Mouse (Mus musculus): ENCODE measurements at regions not wholly inside any gene's neighbourhood (a gene's known extent, or its start where the extent isn't known, plus 50 kb on each side); places are given as distances from the start of the nearest gene placed in this dataset.

DNA sequence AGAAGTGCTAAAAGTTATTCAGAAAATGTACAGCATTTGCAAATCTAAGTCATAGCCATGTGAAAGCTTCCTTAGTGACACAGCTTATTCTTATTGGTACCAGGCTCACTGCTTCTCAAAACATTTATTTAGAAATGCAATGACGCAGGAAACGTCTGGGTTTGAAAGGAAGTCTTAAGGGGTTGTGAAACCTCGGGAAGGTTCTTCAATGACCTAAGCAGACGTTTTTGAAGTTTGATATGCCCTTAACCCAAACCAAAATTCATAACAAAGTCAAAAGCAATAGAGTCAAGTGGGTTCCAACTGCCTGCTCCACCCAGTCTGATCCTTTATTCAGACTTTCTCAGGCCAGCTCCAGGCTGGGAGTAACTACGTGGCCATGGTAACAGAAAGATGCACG lies 99.2 kb upstream of the Irx5 start:
- no peaks in the 10 kb centered on the region for H3K9me3 ChIP-seq (ENCODE audit: control insufficient read depth, low read length)
- 71% methylated on average over 6 of the region's 6 CpGs for WGBS
- no peak overlapping the region for H3K27ac ChIP-seq
- H3K36me3 ChIP-seq (replicated peaks; ENCODE audit: control insufficient read depth, insufficient read depth): no peaks in the 10 kb centered on the region
- H3K27me3 ChIP-seq (ENCODE audit: control insufficient read depth, insufficient read depth, low read length): no peaks in the 10 kb centered on the region
- H3K4me3 ChIP-seq (replicated peaks; ENCODE audit: low read length): no peak overlapping the region
- DNase-seq (ENCODE audit: low spot score) (no peak), ATAC-seq (ENCODE audit: low FRiP score) (no peak)
- no peak overlapping the region for H3K4me2 ChIP-seq (replicated peaks)
- no peak overlapping the region for H3K9ac ChIP-seq
- H3K4me1 ChIP-seq (replicated peaks; ENCODE audit: control insufficient read depth, insufficient read depth, low read length): no peaks in the 10 kb centered on the region

DNA sequence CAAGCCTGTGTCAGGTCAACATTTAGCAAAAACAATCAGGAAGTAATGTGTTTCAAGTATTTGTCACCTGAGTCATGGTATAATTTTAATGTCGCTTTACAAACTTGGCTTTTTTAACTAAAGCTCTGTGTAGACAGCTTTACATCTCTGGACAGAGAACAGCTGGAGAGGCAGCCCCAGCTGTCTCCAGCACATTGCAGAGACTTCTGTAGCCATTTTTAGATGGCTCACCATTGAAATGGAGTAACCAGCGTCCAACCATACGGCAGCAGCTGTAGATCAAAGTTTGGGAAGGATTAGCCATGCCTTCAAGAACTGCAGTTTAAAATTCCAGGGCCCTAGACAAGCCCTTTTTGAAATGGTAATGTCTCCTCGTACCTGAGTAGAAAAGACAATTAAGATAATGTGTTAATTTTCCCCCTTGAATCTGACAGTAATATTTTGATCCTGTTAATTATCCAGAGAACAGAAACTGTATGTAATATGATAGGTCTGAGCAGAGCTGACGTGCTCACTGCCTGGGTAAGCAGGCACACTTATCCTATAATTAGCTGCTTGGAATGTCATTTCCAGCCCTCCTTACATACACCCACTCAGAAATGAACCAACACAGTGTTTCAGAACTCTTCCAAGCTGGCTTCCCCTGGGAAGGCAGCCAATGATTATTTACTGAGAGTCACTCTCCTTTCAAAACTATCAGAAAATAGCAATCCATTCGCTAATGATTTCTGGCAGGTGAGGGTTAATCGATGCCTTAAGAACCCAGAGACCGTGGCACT lies 104.6 kb upstream of the Irx5 start:
- no peak; the same call in 1 of the 2 replicates for ATAC-seq (ENCODE audit: low FRiP score)
- WGBS: 61% methylated on average over 8 of the region's 8 CpGs

DNA sequence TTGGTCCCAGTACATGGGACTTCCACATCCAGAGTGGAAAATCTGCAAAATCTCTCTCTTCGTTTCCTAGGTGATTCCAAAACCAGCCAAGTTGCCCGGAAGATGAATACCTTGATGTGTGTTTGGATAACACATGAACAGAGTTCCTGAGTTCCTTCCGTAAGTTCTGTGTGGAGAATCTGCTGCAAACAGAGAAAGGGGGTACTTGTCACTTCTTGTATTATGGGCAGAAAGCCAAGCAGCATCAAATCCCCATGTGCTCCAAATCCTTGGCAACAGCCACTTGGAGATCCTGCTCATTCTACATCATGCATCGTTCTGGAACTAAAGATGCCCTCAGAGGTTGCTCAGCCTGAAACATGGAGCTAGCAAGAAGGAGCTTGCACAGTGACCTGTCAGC lies 111.1 kb upstream of the Irx5 start:
- Histone ChIP-seq H3K36me3 (replicated peaks; ENCODE audit: control insufficient read depth, insufficient read depth) (no peaks in the 10 kb centered on the region), H3K4me1 (replicated peaks; ENCODE audit: control insufficient read depth, insufficient read depth, low read length) (no peaks in the 10 kb centered on the region), H3K27me3 (ENCODE audit: control insufficient read depth, insufficient read depth, low read length) (no peaks in the 10 kb centered on the region), H3K9ac (no peak overlapping the region), H3K4me2 (replicated peaks) (no peak overlapping the region), H3K4me3 (replicated peaks; ENCODE audit: low read length) (no peak overlapping the region), H3K9me3 (ENCODE audit: control insufficient read depth, low read length) (no peaks in the 10 kb centered on the region), H3K27ac (no peak overlapping the region)
- WGBS: 74% methylated on average over 4 of the region's 4 CpGs
- DNase-seq (ENCODE audit: low spot score) (no peak), ATAC-seq (ENCODE audit: low FRiP score) (no peak)

More for the DNA sequence above, 104.6 kb upstream of the Irx5 start:
- Histone ChIP-seq H3K4me1 (replicated peaks; ENCODE audit: control insufficient read depth, insufficient read depth, low read length) (no peaks in the 10 kb centered on the region), H3K4me3 (replicated peaks; ENCODE audit: low read length) (no peak overlapping the region), H3K9me3 (ENCODE audit: control insufficient read depth, low read length) (no peaks in the 10 kb centered on the region), H3K27me3 (ENCODE audit: control insufficient read depth, insufficient read depth, low read length) (no peaks in the 10 kb centered on the region), H3K36me3 (replicated peaks; ENCODE audit: control insufficient read depth, insufficient read depth) (no peaks in the 10 kb centered on the region), H3K27ac (no peak overlapping the region), H3K4me2 (replicated peaks) (no peak overlapping the region), H3K9ac (no peak overlapping the region)
- no peak for DNase-seq (ENCODE audit: low spot score)

DNA sequence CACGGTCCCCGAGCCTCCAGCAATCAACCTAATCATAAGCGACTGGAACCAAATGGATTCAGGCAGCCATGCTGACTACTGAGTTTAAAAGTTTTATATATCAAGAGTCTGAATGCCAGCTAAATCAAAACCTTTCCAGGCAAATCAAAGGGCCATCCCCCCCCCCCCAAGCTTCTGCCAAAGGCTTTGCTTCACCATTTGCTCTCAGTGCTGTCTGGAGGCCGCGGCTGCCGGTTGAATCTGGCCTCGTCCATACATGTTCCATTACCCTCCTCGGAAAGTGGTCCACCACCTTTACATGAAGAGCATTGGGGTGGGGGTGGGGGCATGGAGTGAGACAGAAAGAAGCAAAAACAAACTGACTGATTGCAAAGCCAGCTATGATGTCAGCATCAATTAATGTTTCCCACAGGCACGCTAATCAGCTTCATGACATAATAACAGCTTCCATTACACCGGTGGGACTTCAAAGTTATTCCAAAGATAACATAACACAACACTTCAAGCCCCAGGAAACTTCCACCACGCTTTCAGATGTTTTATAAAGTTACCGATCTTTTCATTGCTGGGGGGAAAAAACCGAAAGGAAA lies 116.6 kb upstream of the Irx5 start:
- WGBS: 78% methylated on average over 13 of the region's 13 CpGs
- Histone ChIP-seq H3K27ac (no peak overlapping the region), H3K4me3 (replicated peaks; ENCODE audit: low read length) (no peak overlapping the region), H3K9me3 (ENCODE audit: control insufficient read depth, low read length) (no peaks in the 10 kb centered on the region), H3K9ac (no peak overlapping the region), H3K27me3 (ENCODE audit: control insufficient read depth, insufficient read depth, low read length) (no peaks in the 10 kb centered on the region), H3K4me1 (replicated peaks; ENCODE audit: control insufficient read depth, insufficient read depth, low read length) (no peaks in the 10 kb centered on the region), H3K36me3 (replicated peaks; ENCODE audit: control insufficient read depth, insufficient read depth) (no peaks in the 10 kb centered on the region), H3K4me2 (replicated peaks) (no peak overlapping the region)
- no peak for DNase-seq (ENCODE audit: low spot score)
- no peak for ATAC-seq (ENCODE audit: low FRiP score)

DNA sequence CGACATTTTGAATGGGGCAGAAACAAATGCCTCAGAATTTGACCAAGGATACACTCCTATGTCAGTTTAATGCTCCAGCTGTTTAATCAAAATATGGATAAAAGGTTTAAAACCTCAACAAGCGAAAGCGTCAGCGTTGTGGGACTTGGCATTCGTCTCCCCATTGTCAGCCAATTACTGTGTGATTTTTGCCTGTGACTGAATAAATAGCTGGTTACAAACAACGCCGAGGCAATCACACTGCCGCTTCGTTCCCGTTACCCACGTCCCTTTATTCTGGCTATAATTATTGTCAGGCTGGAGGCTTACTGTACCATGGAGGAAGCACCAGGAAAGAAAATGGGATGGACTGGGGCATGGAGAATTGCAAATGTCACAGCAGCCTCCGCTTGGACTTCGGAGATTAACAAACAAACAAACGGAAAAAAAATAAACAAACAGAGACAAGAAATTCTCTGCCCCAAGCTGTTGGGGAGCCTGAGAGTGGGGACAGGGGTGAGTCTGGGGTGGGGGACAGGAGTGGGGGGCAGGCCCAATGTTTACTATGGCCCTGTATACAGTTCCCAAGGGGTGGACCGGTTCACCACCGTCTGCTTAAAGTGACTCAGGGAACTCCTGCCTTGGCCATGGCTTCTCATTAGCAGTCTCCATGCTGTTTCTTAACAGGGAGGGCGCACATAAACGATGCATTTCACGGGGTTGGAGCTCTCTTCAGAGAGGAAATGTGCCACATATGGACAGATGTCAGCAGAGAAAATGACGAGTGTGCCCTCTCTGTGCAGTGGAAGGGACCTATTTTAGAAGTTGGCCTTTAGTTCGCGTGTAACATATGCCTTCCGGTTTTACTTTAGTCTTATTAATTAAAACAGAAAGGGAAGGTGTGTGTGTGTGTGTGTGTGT lies 125.8 kb upstream of the Irx5 start:
- peak overlapping the region; percentile 45; the same call in 1 of the 2 replicates for H3K27ac ChIP-seq
- peak overlapping the region; percentile 40 for H3K4me2 ChIP-seq (replicated peaks)
- H3K9me3 ChIP-seq (ENCODE audit: control insufficient read depth, low read length): 0 out of 2 replicates have a peak, but pooled peaks cover 8% of the 10 kb centered on the region
- DNase-seq (ENCODE audit: low spot score) (no peak), ATAC-seq (ENCODE audit: low FRiP score) (no peak)
- no peaks in the 10 kb centered on the region for H3K36me3 ChIP-seq (replicated peaks; ENCODE audit: control insufficient read depth, insufficient read depth)
- H3K27me3 ChIP-seq (ENCODE audit: control insufficient read depth, insufficient read depth, low read length): no peaks in the 10 kb centered on the region
- H3K4me3 ChIP-seq (replicated peaks; ENCODE audit: low read length): no peak overlapping the region
- H3K9ac ChIP-seq: 0 out of 2 replicates have a peak overlapping the region, but pooled peaks have one; percentile 3
- peaks cover 14% of the 10 kb centered on the region for H3K4me1 ChIP-seq (replicated peaks; ENCODE audit: control insufficient read depth, insufficient read depth, low read length)
- WGBS: 32% methylated on average over 23 of the region's 23 CpGs

DNA sequence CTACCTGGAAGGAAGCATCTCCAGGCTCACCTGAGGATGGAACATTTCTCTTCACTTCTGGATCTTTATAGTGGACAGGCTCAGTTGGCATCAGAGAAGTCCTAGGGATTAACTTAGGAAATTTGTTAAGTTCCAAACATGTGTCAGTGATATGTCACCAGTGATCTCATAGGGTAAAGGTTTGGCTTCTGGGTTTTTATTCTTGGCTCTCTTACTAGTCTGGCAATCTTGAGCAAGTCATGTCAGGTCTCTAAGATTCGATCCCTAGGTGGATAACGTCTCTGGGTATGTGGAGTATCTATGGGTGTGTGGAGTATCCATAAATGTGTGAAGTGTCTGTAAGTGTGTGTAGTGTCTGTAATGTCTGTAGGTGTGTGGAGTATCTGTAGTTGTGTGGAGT lies 127.9 kb upstream of the Irx5 start:
- H3K9me3 ChIP-seq (ENCODE audit: control insufficient read depth, low read length): 0 out of 2 replicates have a peak, but pooled peaks cover under 1% of the 10 kb centered on the region
- no peaks in the 10 kb centered on the region for H3K36me3 ChIP-seq (replicated peaks; ENCODE audit: control insufficient read depth, insufficient read depth)
- H3K9ac ChIP-seq: no peak overlapping the region
- DNase-seq (ENCODE audit: low spot score) (no peak), ATAC-seq (ENCODE audit: low FRiP score) (no peak)
- H3K4me2 ChIP-seq (replicated peaks): no peak overlapping the region
- 95% methylated on average over 2 of the region's 2 CpGs for WGBS
- no peak overlapping the region for H3K4me3 ChIP-seq (replicated peaks; ENCODE audit: low read length)
- no peaks in the 10 kb centered on the region for H3K27me3 ChIP-seq (ENCODE audit: control insufficient read depth, insufficient read depth, low read length)
- H3K27ac ChIP-seq: no peak overlapping the region
- peaks cover 14% of the 10 kb centered on the region for H3K4me1 ChIP-seq (replicated peaks; ENCODE audit: control insufficient read depth, insufficient read depth, low read length)

DNA sequence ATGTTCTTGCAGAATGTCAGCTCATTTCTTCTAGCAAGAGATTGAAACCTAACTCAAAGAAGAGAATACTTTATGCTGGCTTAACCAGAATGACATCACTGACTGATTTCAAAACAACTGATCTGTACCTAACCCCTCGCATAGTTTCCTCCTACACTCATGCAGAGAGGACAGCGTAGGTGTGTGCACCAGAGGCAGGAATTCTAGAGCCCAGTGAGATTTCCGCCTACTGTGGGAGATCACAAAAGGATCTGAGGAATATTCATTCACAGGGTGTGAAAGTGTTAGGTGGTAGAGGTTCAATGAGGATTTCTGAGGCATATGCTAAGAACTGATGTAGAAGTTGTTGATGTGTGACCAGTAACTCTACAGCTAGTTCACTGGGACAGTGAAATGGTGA lies 132.5 kb upstream of the Irx5 start:
- Histone ChIP-seq H3K4me2 (replicated peaks) (no peak overlapping the region), H3K27me3 (ENCODE audit: control insufficient read depth, insufficient read depth, low read length) (no peaks in the 10 kb centered on the region), H3K4me3 (replicated peaks; ENCODE audit: low read length) (no peak overlapping the region), H3K9me3 (ENCODE audit: control insufficient read depth, low read length) (no peaks in the 10 kb centered on the region), H3K4me1 (replicated peaks; ENCODE audit: control insufficient read depth, insufficient read depth, low read length) (no peaks in the 10 kb centered on the region), H3K27ac (no peak overlapping the region), H3K9ac (no peak overlapping the region), H3K36me3 (replicated peaks; ENCODE audit: control insufficient read depth, insufficient read depth) (no peaks in the 10 kb centered on the region)
- ATAC-seq (ENCODE audit: low FRiP score) (no peak), DNase-seq (ENCODE audit: low spot score) (no peak)
- WGBS: 92% methylated on average over 3 of the region's 3 CpGs

DNA sequence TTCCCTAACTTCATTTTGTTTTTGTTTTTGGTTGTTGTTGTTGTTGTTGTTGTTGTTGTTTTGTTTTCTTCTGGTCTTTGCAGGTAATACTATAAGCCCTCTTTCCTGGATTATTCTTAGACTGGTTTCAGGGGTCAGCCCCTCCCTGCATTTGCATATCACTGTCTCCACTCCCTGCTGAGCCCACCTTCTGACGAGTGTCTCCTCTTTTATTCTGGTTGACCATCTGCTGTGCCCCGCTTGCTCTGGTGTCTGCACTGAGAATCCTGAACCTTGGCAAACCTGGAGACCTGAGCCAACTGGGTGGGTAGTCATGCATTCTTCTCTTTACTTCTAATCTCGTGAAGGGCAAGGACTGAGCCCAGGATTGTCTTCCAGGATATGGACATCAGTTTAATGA lies 134.4 kb upstream of the Irx5 start:
- ATAC-seq (ENCODE audit: low FRiP score): no peak
- no peaks in the 10 kb centered on the region for H3K9me3 ChIP-seq (ENCODE audit: control insufficient read depth, low read length)
- no peak overlapping the region for H3K9ac ChIP-seq
- H3K27ac ChIP-seq: no peak overlapping the region
- H3K4me3 ChIP-seq (replicated peaks; ENCODE audit: low read length): no peak overlapping the region
- WGBS: 46% methylated on average over 3 of the region's 3 CpGs
- H3K36me3 ChIP-seq (replicated peaks; ENCODE audit: control insufficient read depth, insufficient read depth): no peaks in the 10 kb centered on the region
- DNase-seq (ENCODE audit: low spot score): no peak
- no peak overlapping the region for H3K4me2 ChIP-seq (replicated peaks)
- H3K27me3 ChIP-seq (ENCODE audit: control insufficient read depth, insufficient read depth, low read length): no peaks in the 10 kb centered on the region
- no peaks in the 10 kb centered on the region for H3K4me1 ChIP-seq (replicated peaks; ENCODE audit: control insufficient read depth, insufficient read depth, low read length)

DNA sequence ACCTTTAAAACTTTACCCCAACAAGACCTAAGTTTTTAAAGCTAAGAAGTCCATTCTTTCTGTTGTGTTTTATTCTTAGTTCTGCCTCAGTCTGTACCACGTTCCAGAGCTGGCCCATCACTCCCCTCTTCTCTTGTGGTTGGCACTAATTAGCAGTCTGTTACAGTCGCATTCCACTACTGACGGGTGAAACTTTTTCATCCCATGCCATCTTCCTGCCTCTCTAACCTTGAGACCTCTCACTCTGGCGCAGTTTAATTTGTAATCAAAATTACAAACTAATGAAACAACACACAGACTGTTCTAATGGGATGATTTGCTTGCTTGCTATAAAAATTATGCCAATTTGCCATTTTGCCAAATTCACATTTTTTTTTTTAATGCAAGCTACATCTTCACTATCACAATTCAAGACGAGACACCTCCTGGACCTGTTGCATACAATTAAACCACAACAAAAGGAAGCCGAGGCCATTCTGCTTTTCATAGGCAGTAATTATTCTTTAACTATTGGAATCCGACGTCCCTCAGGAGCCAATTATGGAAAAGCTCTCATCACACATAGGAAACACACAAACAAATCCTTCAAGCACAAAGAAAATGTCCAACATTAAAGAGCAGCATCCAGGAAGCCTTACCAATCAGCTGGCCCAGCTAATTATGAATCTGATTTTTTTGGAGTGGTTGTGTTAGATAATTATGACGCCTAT lies 138.1 kb upstream of the Irx5 start:
- ATAC-seq (ENCODE audit: low FRiP score) (no peak), DNase-seq (ENCODE audit: low spot score) (no peak)
- H3K4me3 ChIP-seq (replicated peaks; ENCODE audit: low read length): no peak overlapping the region
- no peak overlapping the region for H3K9ac ChIP-seq
- no peaks in the 10 kb centered on the region for H3K9me3 ChIP-seq (ENCODE audit: control insufficient read depth, low read length)
- no peaks in the 10 kb centered on the region for H3K27me3 ChIP-seq (ENCODE audit: control insufficient read depth, insufficient read depth, low read length)
- no peak overlapping the region for H3K27ac ChIP-seq
- H3K4me2 ChIP-seq (replicated peaks): no peak overlapping the region
- H3K36me3 ChIP-seq (replicated peaks; ENCODE audit: control insufficient read depth, insufficient read depth): no peaks in the 10 kb centered on the region
- WGBS: 60% methylated on average over 9 of the region's 9 CpGs
- H3K4me1 ChIP-seq (replicated peaks; ENCODE audit: control insufficient read depth, insufficient read depth, low read length): no peaks in the 10 kb centered on the region

Data from hindbrain, embryonic 14.5 days (tissue).